Mouse (Mus musculus): ENCODE measurements around the gene Gm28035. TPM values are rescaled to one million over a fixed set of nuclear protein-coding genes. Genes with fewer than 3 reads are reported as not detected.

Gene Gm28035
- polyA plus RNA-seq, 1 experiment from 2014 or later = 0.33 TPM

DNA sequence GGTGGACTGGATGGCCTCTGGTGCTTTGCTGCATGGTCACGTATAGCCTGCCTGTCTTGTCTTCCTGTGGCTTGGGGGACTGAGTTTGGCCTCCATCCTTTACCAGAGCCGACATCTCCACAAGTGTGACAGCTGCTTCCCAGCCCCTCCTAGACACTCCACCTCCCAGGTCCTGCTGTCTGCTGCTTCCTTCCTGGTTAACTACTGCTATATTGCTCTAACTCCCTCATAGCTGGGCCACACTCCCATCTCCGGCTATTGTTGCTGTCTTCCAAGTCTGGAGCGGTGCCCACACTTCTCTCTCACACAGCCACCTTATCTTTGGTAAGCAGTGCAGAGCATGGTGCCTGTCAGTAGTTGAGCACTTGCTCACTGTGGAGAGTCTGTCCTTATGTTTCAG is 590 bp upstream of the Gm28035 start:
- peak overlapping the region; percentile 96 for H3K27ac ChIP-seq
- peak overlapping the region; percentile 20; the same call in 1 of the 2 replicates for H3K9ac ChIP-seq
- WGBS = 19% methylated on average over 4 of the region's 4 CpGs
- peaks cover 28% of the 10 kb centered on the region for H3K36me3 ChIP-seq
- H3K27me3 ChIP-seq = no peaks in the 10 kb centered on the region
- H3K4me2 ChIP-seq = peak overlapping the region; percentile 83
- H3K9me3 ChIP-seq (replicated peaks) = no peaks in the 10 kb centered on the region
- peaks cover 63% of the 10 kb centered on the region for H3K4me1 ChIP-seq (replicated peaks)
- peak overlapping the region; percentile 89 for H3K4me3 ChIP-seq
- ATAC-seq (replicated peaks; ENCODE audit: insufficient number of reproducible peaks, insufficient read depth, low FRiP score, low read depth) = peak; percentile 30

DNA sequence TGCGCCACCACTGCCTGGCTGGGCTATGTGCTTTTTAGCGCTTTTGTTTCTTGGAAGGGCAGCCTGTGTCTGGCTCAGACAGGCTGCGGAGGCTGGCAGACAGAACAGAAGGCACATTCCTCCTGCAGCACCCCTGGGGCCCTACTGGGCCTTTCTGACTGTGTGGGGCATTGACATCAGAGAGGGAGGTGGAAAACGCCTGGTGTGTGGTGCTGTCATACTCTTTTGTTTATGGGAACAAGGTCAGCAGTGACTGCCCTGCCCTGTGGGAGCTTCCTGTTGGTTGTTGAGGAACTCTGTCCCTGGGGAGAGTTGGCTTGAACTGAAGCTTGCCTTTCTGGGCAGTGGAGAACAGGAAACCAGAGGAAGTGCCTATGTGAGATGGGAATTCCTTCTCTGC is 2.1 kb downstream of the Gm28035 start:
- no peak overlapping the region for H3K4me2 ChIP-seq
- 49% methylated on average over 4 of the region's 4 CpGs for WGBS
- no peak overlapping the region for H3K9ac ChIP-seq
- peaks cover 68% of the 10 kb centered on the region for H3K4me1 ChIP-seq (replicated peaks)
- no peak overlapping the region for H3K4me3 ChIP-seq
- H3K27me3 ChIP-seq = no peaks in the 10 kb centered on the region
- H3K36me3 ChIP-seq = peaks cover 30% of the 10 kb centered on the region
- H3K9me3 ChIP-seq (replicated peaks) = no peaks in the 10 kb centered on the region
- ATAC-seq (replicated peaks; ENCODE audit: insufficient number of reproducible peaks, insufficient read depth, low FRiP score, low read depth) = peak; percentile 31; the same call in 1 of the 2 replicates
- H3K27ac ChIP-seq = peak overlapping the region; percentile 74

DNA sequence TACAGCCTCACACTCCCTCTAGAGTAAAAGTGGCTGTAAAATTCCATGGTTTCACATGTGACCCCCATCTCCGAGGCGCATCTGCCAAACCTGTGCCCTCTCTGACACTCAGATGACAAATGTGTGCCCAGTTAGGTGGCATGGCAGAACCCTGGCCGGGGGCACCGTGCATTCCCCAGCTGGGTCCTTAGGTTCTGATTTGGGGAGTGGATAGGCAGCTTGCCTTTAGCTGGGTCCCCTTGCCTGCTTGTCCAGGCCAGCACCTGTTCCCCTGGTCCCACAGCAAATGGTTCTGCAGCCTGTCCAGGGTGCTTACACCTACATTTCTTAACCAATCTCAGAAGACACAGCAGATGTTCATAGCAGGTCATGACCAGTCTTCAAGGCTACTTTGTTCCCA is 3.0 kb downstream of the Gm28035 start:
- H3K9me3 ChIP-seq (replicated peaks) = no peaks in the 10 kb centered on the region
- 91% methylated on average over 4 of the region's 4 CpGs for WGBS
- H3K4me3 ChIP-seq = no peak overlapping the region
- peaks cover 69% of the 10 kb centered on the region for H3K4me1 ChIP-seq (replicated peaks)
- H3K27ac ChIP-seq = peak overlapping the region; percentile 74; the same call in 1 of the 2 replicates
- H3K27me3 ChIP-seq = no peaks in the 10 kb centered on the region
- no peak overlapping the region for H3K4me2 ChIP-seq
- H3K9ac ChIP-seq = no peak overlapping the region
- no peak for ATAC-seq (replicated peaks; ENCODE audit: insufficient number of reproducible peaks, insufficient read depth, low FRiP score, low read depth)
- H3K36me3 ChIP-seq = peaks cover 35% of the 10 kb centered on the region

DNA sequence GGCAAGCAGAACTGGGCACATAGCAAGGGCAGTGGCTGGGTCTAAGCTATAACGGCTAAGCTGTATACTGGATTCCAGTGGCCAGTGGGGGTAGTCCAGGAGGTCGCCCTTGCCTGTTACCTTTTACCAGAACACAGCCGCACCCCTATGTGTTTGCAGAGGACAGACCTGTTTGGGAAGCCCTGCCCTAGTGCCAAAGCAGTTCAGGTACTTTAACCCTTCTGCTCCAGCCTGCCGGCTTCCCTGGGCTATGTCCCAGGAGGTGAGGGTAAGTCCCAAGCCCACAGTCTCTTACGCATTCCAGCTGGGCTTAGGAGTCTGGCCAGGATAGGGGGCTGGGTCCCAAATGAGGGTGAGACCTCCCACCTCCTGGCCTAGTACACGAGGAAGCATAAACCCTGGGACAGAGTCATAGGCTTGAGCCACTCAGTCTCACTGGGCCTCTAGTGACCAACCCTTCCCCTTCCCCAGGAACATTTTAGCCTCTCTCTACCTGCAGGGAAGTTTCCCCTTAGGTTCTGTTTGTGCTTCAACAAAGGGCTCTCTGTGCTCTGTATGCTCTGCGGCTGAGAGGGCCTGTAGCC is 4.3 kb downstream of the Gm28035 start:
- Histone ChIP-seq H3K27me3 (no peaks in the 10 kb centered on the region), H3K36me3 (peaks cover 48% of the 10 kb centered on the region), H3K9ac (no peak overlapping the region), H3K4me1 (replicated peaks) (peaks cover 56% of the 10 kb centered on the region), H3K4me3 (no peak overlapping the region), H3K9me3 (replicated peaks) (no peaks in the 10 kb centered on the region), H3K4me2 (no peak overlapping the region), H3K27ac (no peak overlapping the region)
- 75% methylated on average over 7 of the region's 7 CpGs for WGBS
- ATAC-seq (replicated peaks; ENCODE audit: insufficient number of reproducible peaks, insufficient read depth, low FRiP score, low read depth) = no peak

DNA sequence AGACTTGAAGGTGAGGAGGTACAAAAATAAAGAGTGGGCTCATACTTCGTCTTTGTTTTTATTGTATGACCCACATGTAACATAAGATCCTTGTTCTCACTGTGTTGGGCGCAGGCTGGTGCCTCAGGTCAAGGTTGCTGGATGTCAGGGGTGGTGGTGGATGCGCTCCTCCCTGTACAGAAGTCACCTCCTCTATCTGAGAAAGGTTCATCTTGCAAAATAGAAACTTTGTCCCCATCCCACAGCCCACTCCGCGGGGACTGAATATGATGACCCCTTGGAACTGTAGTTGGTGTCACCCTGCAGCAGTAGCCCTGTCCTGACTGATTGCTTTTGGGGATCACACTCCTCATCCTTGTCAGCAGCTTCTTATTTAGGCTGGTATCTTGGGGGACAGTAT is 6.7 kb downstream of the Gm28035 start:
- no peak overlapping the region for H3K27ac ChIP-seq
- no peaks in the 10 kb centered on the region for H3K27me3 ChIP-seq
- WGBS = 92% methylated on average over 5 of the region's 5 CpGs
- peaks cover 53% of the 10 kb centered on the region for H3K4me1 ChIP-seq (replicated peaks)
- H3K4me3 ChIP-seq = no peak overlapping the region
- no peak overlapping the region for H3K4me2 ChIP-seq
- H3K9ac ChIP-seq = no peak overlapping the region
- H3K36me3 ChIP-seq = peaks cover 37% of the 10 kb centered on the region
- ATAC-seq (replicated peaks; ENCODE audit: insufficient number of reproducible peaks, insufficient read depth, low FRiP score, low read depth) = no peak
- no peaks in the 10 kb centered on the region for H3K9me3 ChIP-seq (replicated peaks)

DNA sequence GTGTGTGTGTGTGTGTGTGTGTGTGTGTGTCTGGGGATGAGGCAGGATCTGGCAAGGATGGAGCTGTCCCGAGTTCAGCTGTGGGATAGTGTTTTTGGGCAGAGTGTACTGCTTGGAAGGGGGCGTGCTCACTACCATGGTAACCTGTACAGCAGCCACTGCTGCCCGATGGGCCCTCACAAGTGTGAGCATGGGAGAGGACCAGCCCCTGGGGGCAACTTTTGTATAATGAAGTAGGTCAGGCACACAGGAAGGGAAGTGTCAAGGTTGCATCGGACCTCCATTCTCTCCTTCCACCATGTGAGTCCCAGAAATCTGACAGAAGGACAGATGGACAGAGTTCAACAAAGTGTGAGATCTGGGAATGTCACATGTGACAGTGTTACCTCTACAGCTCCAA is 7.3 kb downstream of the Gm28035 start:
- Histone ChIP-seq H3K9me3 (replicated peaks) (no peaks in the 10 kb centered on the region), H3K9ac (no peak overlapping the region), H3K27me3 (no peaks in the 10 kb centered on the region), H3K4me2 (no peak overlapping the region), H3K36me3 (peaks cover 37% of the 10 kb centered on the region), H3K4me3 (no peak overlapping the region), H3K27ac (no peak overlapping the region), H3K4me1 (replicated peaks) (peaks cover 52% of the 10 kb centered on the region)
- ATAC-seq (replicated peaks; ENCODE audit: insufficient number of reproducible peaks, insufficient read depth, low FRiP score, low read depth) = no peak
- 79% methylated on average over 4 of the region's 4 CpGs for WGBS

DNA sequence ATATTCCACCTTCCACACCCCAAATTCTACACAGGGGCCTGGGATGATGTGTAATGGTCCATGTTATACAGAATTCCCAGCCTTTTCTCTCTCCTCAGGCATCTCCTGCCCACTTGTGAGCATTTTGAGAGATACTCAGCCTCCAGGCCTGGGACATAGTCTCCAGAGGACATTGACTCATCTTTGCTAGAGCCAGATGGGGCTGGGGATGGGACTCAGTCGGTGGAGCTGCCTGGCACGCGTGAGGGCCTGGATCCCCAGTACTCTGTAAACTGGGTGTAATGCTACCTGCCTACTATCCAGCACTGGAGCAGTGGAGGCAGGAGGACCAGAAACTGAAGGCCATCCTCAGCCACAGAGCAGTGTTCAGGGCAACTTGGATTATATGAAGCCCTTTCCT is 8.8 kb downstream of the Gm28035 start:
- Histone ChIP-seq H3K27me3 (no peaks in the 10 kb centered on the region), H3K27ac (no peak overlapping the region), H3K4me2 (no peak overlapping the region), H3K36me3 (peaks cover 29% of the 10 kb centered on the region), H3K4me3 (no peak overlapping the region), H3K4me1 (replicated peaks) (peaks cover 47% of the 10 kb centered on the region), H3K9ac (no peak overlapping the region), H3K9me3 (replicated peaks) (no peaks in the 10 kb centered on the region)
- WGBS = 94% methylated on average over 3 of the region's 3 CpGs
- ATAC-seq (replicated peaks; ENCODE audit: insufficient number of reproducible peaks, insufficient read depth, low FRiP score, low read depth) = no peak

DNA sequence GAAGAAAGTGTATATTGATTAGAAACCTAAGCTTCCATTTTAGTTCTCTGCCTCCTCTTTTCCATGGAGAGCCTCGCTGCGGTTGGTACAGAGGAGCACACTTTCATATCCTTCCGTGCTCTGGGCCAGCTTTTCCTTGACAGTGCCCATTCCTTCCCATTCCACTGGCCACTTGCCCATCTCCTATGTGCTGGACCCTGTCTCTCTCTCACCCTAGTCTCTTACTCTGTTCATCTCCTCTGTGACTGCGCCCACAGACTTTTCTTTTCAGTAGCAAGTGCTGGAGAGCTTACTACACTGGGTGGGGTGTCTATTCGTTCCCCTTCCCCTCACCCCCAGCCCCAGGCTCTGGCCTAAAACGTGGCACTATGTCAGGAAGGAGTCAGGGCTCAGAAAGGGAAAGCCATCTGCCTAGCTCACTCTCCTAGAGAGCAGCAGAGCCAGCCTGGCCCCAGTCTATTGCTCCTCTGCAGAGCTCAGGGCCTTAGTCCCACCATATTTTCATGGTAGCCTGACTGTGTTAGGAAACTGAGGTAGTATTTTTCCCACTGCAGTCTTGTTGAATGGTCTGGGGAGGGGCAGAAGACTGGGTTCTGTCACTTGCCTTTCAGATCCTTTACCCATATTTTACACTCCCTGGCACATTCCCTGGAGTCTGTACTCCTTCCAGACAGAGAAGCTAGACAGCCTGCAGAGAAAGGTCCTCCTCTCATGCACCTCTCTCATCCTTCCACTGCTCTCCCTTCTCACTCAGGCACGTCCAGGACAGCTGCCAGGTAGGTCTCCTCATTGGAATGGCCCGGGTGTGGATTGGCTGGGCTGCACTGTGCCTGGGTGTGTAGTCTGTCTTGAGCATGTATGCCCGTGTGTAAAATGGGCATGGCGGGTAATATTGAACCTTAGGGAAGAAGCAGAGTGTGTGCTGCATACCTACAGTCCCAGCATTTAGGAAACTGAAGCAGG is 10.1 kb downstream of the Gm28035 start:
- Histone ChIP-seq H3K9ac (no peak overlapping the region), H3K36me3 (peaks cover 28% of the 10 kb centered on the region), H3K4me2 (no peak overlapping the region), H3K27ac (peak overlapping the region; percentile 39; the same call in 1 of the 2 replicates), H3K4me3 (no peak overlapping the region), H3K9me3 (replicated peaks) (no peaks in the 10 kb centered on the region), H3K27me3 (no peaks in the 10 kb centered on the region), H3K4me1 (replicated peaks) (peaks cover 39% of the 10 kb centered on the region)
- ATAC-seq (replicated peaks; ENCODE audit: insufficient number of reproducible peaks, insufficient read depth, low FRiP score, low read depth) = no peak
- WGBS = 81% methylated on average over 10 of the region's 10 CpGs

DNA sequence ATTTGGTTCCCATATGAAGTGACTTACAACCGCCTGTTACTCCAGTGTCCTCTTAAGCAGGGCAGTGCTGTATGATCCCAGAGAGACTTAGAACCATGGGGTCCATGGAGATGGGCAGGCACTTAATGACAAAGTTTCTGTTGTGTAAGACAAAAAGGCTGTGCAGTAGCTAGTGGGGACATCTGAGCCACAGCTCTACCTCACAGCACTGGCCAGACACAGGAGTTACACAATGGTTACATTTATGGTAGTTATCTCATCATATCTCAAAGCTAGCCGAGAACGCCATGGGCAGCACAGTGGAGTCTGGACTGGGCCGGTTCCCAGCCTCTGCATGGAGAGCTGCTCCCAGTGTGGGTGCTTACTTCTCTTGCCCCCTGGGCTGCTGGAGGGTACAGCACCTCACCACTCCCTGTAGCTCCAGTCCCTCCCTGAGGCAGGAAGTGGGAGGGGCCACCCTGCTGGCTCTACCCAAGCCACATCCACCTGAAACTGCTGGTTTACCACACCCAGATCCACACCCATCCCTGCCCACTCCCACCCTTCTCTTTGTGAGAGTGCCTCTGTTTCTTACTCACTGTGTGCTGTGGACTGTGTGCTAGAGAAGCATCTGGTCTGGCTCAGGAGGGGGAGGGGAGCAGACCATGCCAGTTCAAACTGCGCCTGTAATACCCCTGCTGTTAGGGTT is 11.2 kb downstream of the Gm28035 start:
- no peak overlapping the region for H3K9ac ChIP-seq
- H3K27ac ChIP-seq = peak overlapping the region; percentile 39
- no peak overlapping the region for H3K4me2 ChIP-seq
- no peaks in the 10 kb centered on the region for H3K9me3 ChIP-seq (replicated peaks)
- H3K27me3 ChIP-seq = no peaks in the 10 kb centered on the region
- peak; percentile 58; the same call in 1 of the 2 replicates for ATAC-seq (replicated peaks; ENCODE audit: insufficient number of reproducible peaks, insufficient read depth, low FRiP score, low read depth)
- WGBS = 51% methylated on average over 5 of the region's 5 CpGs
- no peak overlapping the region for H3K4me3 ChIP-seq
- H3K36me3 ChIP-seq = peaks cover 40% of the 10 kb centered on the region
- peaks cover 36% of the 10 kb centered on the region for H3K4me1 ChIP-seq (replicated peaks)

DNA sequence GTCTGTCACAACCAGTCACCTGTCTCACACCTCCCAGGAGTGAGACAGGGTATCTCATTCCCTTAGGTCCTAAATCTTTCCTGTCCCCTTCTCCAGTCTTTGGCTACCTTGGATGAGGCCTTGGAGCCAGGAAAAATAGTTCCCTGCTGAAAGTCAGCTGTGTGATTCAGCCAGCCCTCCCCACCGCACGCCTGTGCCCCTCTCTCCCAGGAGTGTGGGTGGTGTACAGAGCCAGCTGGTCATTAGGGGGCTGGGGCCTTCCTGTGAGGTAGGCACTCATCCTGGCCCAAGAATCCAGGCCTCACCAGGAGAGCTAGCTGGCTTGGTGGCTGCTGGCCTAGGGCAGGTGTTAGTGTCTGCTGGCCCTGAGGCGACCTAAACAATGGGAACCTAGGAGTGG is 12.2 kb downstream of the Gm28035 start:
- WGBS = 63% methylated on average over 3 of the region's 3 CpGs

DNA sequence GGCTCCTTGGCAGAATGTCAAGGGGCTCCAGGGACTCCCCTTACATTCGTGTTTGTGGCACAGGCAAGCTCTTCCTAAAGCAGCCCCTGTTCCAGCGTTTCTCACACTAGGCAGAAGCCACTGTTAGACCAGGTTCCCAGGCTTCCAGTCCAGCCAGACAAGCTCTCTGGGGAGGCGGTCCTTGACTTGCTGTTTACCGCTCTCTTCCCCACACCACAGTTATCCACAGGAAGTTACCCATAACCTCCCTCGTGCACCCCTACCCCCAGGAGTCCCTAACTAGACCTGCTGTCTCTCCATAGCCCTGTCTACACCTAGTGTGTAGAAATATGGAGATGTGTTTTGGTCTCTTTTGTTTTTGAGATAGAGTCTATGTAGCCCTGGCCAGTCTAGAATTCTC is 13.4 kb downstream of the Gm28035 start:
- H3K36me3 ChIP-seq = peaks cover 48% of the 10 kb centered on the region
- H3K9ac ChIP-seq = no peak overlapping the region
- no peak overlapping the region for H3K27ac ChIP-seq
- no peak for ATAC-seq (replicated peaks; ENCODE audit: insufficient number of reproducible peaks, insufficient read depth, low FRiP score, low read depth)
- 65% methylated on average over 5 of the region's 5 CpGs for WGBS
- H3K9me3 ChIP-seq (replicated peaks) = no peaks in the 10 kb centered on the region
- H3K4me1 ChIP-seq (replicated peaks) = peaks cover 48% of the 10 kb centered on the region
- no peak overlapping the region for H3K4me3 ChIP-seq
- H3K4me2 ChIP-seq = no peak overlapping the region
- no peaks in the 10 kb centered on the region for H3K27me3 ChIP-seq

More for the DNA sequence above, 12.2 kb downstream of the Gm28035 start:
- Histone ChIP-seq H3K4me3 (no peak overlapping the region), H3K4me2 (no peak overlapping the region), H3K36me3 (peaks cover 49% of the 10 kb centered on the region), H3K27ac (no peak overlapping the region), H3K4me1 (replicated peaks) (peaks cover 37% of the 10 kb centered on the region), H3K27me3 (no peaks in the 10 kb centered on the region), H3K9me3 (replicated peaks) (no peaks in the 10 kb centered on the region), H3K9ac (no peak overlapping the region)
- ATAC-seq (replicated peaks; ENCODE audit: insufficient number of reproducible peaks, insufficient read depth, low FRiP score, low read depth) = no peak
